Mouse (Mus musculus) liver, embryonic 13.5 days (tissue): Measurements from ENCODE around the gene Zbp1. TPM values are rescaled to one million over a fixed set of nuclear protein-coding genes. Genes with fewer than 3 reads are reported as not detected.

ENCODE experiments used
- ATAC-seq: fragments of 200-750 bp; cut with Nextera tagmentation; 2 replicates; pipeline ENCODE4 v1.8.0; 2017; ENCODE audit warnings: low read depth, mild to moderate bottlenecking, moderate number of reproducible peaks, moderate library complexity
- DNase-seq: peaks from one replicate; pipeline ENCODE4 v3.0.0; 2022
- H3K27ac ChIP-seq: fragments of 300-500 bp; sonication (generic); 2 replicates; pipeline ENCODE4 v1.5.1; 2015; ENCODE audit warnings: moderate library complexity, mild to moderate bottlenecking, inconsistent platforms
- H3K27me3 ChIP-seq: fragments of 300-500 bp; sonication (generic); 2 replicates; pipeline ENCODE4 v1.6.1; 2015; ENCODE audit warnings: mild to moderate bottlenecking, inconsistent platforms
- H3K36me3 ChIP-seq: fragments of 300-500 bp; sonication (generic); 2 replicates; pipeline ENCODE4 v1.6.1; 2015; ENCODE audit warnings: mild to moderate bottlenecking, inconsistent platforms
- H3K4me1 ChIP-seq: fragments of 300-500 bp; sonication (generic); replicated peaks from 2 replicates; pipeline ENCODE4 v1.6.1; 2015; ENCODE audit warnings: inconsistent platforms
- H3K4me2 ChIP-seq: fragments of 300-500 bp; sonication (generic); 2 replicates; pipeline ENCODE4 v1.6.1; 2015; ENCODE audit warnings: inconsistent platforms, mild to moderate bottlenecking, moderate library complexity
- H3K4me3 ChIP-seq: fragments of 300-500 bp; sonication (generic); replicated peaks from 2 replicates; pipeline ENCODE4 v1.5.1; 2015; ENCODE audit warnings: mild to moderate bottlenecking, inconsistent platforms
- H3K9ac ChIP-seq: fragments of 300-500 bp; sonication (generic); 2 replicates; pipeline ENCODE4 v1.6.1; 2015; ENCODE audit warnings: mild to moderate bottlenecking, inconsistent platforms
- H3K9me3 ChIP-seq: fragments of 300-500 bp; sonication (generic); replicated peaks from 2 replicates; pipeline ENCODE4 v1.6.1; 2016; ENCODE audit warnings: inconsistent platforms
- WGBS: fragments of 180-500 bp; shearing (Covaris S2); methylation state at CpG from one replicate; pipeline ENCODE4 v1.1.7; 2015; ENCODE audit not compliant: insufficient replicate concordance; 5-methylcytosine and 5-hydroxymethylcytosine counted together
- polyA plus RNA-seq: library from polyadenylated mRNA; unstranded; fragments of >200 nt; fragmentation: Nextera tagmentation; extraction: Ambion mirVana; gene quantifications from 2 replicates; pipeline ENCODE4 v1.2.1, GENCODE M21; 2015

The Zbp1 gene
- polyA plus RNA-seq, 1 experiment from 2014 or later = 0.73 TPM

DNA sequence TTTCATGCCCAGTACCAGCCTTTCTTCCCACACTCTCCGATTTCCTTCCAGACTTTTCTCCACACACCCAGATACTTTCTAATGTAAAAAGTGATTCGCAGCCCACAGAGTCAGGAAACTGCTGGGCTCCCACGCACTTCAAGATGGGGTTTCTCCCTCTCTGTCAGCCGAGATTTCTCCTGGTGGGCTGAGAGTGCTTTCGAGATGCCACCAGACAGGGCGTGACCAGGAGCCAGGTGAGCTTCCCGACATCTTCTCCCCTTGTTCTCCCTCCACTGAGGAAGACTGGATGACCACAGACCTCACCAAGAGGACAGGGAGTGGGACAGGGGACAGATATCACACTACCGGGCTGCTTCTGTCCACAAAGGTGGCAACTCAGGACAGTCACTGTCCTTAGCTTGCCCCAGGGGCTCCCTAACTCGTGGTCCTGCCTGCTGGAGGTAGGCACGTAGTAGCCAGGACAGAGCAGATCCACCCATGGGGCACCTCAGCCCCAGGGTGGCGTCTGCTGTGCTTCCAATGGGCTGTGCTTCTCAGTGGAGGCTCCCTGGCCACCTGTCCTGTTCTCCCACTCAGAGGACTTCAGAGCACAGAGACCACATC is 34.1 kb downstream of the Zbp1 start:
- Histone ChIP-seq H3K4me2 (no peak overlapping the region), H3K4me1 (no peaks in the 10 kb centered on the region), H3K4me3 (no peak overlapping the region), H3K9me3 (no peaks in the 10 kb centered on the region), H3K36me3 (no peaks in the 10 kb centered on the region), H3K27ac (no peak overlapping the region), H3K9ac (no peak overlapping the region), H3K27me3 (no peaks in the 10 kb centered on the region; the same call in 1 of the 2 replicates)
- ATAC-seq (no peak), DNase-seq (no peak)
- 44% methylated on average over 11 of the region's 11 CpGs for WGBS

DNA sequence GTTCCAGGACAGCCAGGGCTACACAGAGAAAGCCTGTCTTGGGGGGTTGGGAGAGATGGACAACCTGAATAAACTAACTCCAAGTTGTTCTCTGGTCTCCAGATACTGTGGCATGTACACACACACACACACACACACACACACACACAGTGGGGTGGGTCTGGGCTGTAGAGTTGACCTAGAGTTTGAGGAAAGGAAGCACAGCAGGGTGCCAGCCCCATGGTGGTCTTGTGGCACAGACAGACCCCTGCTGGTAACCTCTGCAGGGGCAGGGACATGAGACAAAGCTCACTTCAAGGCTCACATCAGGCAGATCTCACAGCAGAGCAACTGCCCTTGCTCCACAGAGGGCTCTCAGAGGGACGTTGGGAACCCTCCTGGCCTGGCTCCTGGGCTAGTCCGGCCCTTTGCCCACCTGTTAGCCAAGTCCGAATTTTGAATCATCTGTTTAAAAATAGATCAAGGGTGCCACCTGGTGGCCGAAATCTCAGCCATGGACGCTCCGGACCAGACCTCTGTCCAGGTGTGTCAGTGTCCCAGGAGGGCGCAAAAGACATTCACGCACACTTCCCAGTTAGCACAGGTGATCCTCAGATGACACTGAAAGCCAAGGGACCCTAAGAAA is 34.8 kb downstream of the Zbp1 start:
- H3K27ac ChIP-seq = no peak overlapping the region
- H3K9ac ChIP-seq = no peak overlapping the region
- no peak for ATAC-seq
- no peaks in the 10 kb centered on the region; the same call in 1 of the 2 replicates for H3K27me3 ChIP-seq
- H3K36me3 ChIP-seq = no peaks in the 10 kb centered on the region
- H3K4me1 ChIP-seq = no peaks in the 10 kb centered on the region
- peak; percentile 35 for DNase-seq
- no peaks in the 10 kb centered on the region for H3K9me3 ChIP-seq
- no peak overlapping the region for H3K4me3 ChIP-seq
- under 1% methylated on average over 8 of the region's 8 CpGs for WGBS
- no peak overlapping the region for H3K4me2 ChIP-seq

DNA sequence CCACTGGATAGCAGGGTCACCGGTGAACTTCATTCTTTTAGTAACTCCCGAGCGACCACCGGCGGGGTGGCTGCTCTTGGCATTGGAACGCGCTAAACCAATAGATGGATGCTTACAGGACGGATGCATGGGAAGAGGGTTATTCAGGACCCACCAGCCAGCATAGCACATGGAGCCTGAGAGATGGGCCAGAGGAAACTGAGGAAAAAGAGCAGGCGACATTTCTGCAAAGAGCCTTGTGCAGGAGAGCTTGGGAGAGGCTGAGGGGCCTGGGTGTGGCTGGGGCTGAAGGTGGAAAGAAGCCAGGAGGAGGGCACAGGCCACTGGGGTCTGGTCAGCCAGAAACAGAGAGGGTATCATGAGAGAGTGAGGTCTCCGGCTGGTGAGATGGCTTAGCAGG is 35.4 kb downstream of the Zbp1 start:
- Histone ChIP-seq H3K36me3 (no peaks in the 10 kb centered on the region), H3K4me3 (no peak overlapping the region), H3K4me2 (no peak overlapping the region), H3K27me3 (no peaks in the 10 kb centered on the region; the same call in 1 of the 2 replicates), H3K27ac (no peak overlapping the region), H3K4me1 (no peaks in the 10 kb centered on the region), H3K9ac (no peak overlapping the region), H3K9me3 (no peaks in the 10 kb centered on the region)
- 81% methylated on average over 10 of the region's 10 CpGs for WGBS
- DNase-seq (no peak), ATAC-seq (no peak)

DNA sequence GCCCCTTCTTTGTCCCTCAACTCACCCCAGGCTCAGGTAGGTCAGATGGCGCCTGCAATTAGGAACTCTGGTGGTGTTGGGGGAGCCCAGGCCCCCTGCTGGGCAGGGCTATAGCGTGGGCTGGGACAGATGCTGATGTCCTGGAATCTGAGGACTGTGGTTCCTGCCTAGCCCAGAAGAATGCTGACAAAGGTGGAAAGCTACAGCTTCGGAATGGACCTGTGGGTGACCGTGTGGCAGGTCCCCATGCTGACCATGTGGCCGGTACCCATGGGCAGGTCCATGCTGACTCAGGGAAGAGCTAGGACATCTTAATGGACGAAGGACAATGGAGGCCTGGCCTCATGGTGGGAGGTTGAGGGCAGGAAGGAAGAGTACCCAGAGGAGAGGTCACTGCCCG is 35.9 kb downstream of the Zbp1 start:
- Histone ChIP-seq H3K4me1 (no peaks in the 10 kb centered on the region), H3K4me2 (no peak overlapping the region), H3K27me3 (no peaks in the 10 kb centered on the region; the same call in 1 of the 2 replicates), H3K9ac (no peak overlapping the region), H3K36me3 (no peaks in the 10 kb centered on the region), H3K9me3 (no peaks in the 10 kb centered on the region), H3K27ac (no peak overlapping the region), H3K4me3 (no peak overlapping the region)
- no peak for ATAC-seq
- DNase-seq = no peak
- 62% methylated on average over 7 of the region's 7 CpGs for WGBS

DNA sequence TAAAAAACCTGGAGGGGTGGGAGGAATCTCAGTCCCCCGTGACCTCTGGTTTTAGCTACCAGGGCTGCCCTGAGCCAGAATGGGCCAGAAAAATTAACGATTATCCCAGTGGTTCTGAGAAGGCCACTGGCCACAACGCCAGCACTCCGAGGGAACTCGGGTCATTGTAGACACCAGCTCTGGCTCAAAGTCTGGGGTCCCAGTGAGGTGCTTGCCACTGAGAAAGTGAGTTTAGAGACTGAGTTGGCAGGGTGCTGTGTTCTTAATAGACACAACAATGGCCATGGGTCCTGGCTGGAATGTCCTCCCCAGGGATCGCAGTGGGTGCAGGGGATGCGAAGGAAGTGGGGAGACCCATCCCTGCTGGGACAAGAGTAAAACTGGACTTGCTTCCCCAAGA is 36.8 kb downstream of the Zbp1 start:
- no peak overlapping the region for H3K4me3 ChIP-seq
- H3K27ac ChIP-seq = no peak overlapping the region
- no peaks in the 10 kb centered on the region for H3K4me1 ChIP-seq
- H3K9ac ChIP-seq = no peak overlapping the region
- no peak overlapping the region for H3K4me2 ChIP-seq
- no peaks in the 10 kb centered on the region for H3K9me3 ChIP-seq
- ATAC-seq = no peak
- 71% methylated on average over 7 of the region's 7 CpGs for WGBS
- DNase-seq = no peak
- H3K27me3 ChIP-seq = no peaks in the 10 kb centered on the region; the same call in 1 of the 2 replicates
- no peaks in the 10 kb centered on the region for H3K36me3 ChIP-seq

DNA sequence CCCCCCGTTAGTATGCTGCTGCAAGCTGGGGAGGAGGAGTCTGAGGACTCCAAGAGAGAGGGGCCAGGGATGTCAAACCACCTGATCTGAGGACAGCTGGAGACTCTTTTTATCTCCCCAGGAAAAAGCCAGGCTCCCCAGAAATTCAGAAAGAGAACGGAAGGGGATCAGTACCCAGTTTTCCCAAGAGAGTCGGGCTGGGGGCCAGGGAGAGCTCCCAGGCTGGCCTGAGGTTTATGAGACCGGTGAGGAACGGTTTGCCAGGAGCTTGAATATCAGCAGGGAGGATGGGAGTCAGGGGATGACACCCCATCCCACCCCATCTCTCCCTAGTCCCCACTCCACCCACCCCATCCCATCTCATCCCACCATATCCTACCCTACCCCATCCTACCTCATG is 37.2 kb downstream of the Zbp1 start:
- Histone ChIP-seq H3K4me3 (no peak overlapping the region), H3K27me3 (no peaks in the 10 kb centered on the region; the same call in 1 of the 2 replicates), H3K27ac (no peak overlapping the region), H3K9me3 (no peaks in the 10 kb centered on the region), H3K9ac (no peak overlapping the region), H3K4me2 (no peak overlapping the region), H3K36me3 (no peaks in the 10 kb centered on the region), H3K4me1 (no peaks in the 10 kb centered on the region)
- ATAC-seq = no peak
- no peak for DNase-seq
- WGBS = 53% methylated on average over 5 of the region's 5 CpGs

DNA sequence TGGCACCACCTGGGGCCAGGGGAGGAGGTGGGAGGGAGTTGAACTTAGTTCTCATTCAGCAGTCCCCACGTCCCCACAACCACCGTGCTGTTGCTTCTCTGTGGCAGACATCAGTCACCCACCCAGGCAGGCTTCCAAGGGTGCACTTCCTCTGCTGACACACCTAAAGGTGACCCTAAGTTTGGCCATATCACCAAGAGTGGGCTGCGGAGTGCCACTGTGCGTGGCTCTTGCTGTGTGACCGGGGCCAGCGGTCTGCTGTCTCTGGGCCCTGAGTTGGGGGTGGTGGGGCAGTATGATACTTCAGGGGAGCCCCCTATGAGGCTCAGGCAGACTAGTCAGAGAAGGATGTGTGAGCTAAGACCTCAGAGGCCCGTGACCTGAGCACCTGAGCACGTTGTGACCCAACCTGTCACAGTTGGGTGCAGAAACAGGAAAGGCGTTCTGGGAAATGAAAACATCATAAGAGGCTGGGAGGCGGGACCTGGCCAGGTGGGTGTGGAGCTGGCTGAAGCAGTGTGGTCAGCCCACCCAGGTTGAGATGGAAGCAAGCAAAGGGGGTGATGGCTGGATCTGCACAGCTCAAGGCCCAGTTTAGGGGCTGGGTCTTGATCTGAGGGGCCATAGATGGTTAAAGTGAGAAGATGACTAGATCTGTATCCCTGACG is 37.9 kb downstream of the Zbp1 start:
- Histone ChIP-seq H3K27me3 (no peaks in the 10 kb centered on the region; the same call in 1 of the 2 replicates), H3K27ac (no peak overlapping the region), H3K4me3 (no peak overlapping the region)

DNA sequence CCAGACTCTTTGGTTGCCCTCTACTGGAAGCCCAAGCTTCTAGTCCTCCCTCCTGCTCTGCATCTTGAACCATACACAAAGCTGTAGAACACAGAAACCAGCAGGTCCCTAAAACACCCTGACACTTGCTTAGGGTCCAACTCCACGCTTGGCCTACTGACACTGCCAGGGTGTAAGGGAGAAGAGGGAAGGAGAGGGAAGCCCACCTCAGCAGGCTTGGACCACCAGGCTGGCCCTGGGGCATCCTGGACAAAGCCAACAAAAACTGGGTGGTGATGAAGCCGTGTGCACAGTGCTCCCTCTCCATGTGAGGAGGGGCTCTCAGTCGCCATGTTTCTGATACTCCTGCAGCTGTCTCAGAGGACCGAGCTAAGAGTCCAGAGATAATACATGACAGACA is 38.7 kb downstream of the Zbp1 start:
- Histone ChIP-seq H3K4me1 (no peaks in the 10 kb centered on the region), H3K27me3 (no peaks in the 10 kb centered on the region; the same call in 1 of the 2 replicates), H3K4me3 (no peak overlapping the region), H3K27ac (no peak overlapping the region), H3K9me3 (0 out of 2 replicates have a peak, but pooled peaks cover 4% of the 10 kb centered on the region), H3K4me2 (no peak overlapping the region), H3K36me3 (no peaks in the 10 kb centered on the region), H3K9ac (no peak overlapping the region)
- ATAC-seq (no peak), DNase-seq (no peak)
- 52% methylated on average over 4 of the region's 4 CpGs for WGBS

More for the DNA sequence above, 37.9 kb downstream of the Zbp1 start:
- no peaks in the 10 kb centered on the region for H3K36me3 ChIP-seq
- H3K9me3 ChIP-seq = 0 out of 2 replicates have a peak, but pooled peaks cover under 1% of the 10 kb centered on the region
- no peak overlapping the region for H3K9ac ChIP-seq
- DNase-seq (no peak), ATAC-seq (no peak)
- 69% methylated on average over 11 of the region's 11 CpGs for WGBS
- H3K4me1 ChIP-seq = no peaks in the 10 kb centered on the region
- H3K4me2 ChIP-seq = no peak overlapping the region

DNA sequence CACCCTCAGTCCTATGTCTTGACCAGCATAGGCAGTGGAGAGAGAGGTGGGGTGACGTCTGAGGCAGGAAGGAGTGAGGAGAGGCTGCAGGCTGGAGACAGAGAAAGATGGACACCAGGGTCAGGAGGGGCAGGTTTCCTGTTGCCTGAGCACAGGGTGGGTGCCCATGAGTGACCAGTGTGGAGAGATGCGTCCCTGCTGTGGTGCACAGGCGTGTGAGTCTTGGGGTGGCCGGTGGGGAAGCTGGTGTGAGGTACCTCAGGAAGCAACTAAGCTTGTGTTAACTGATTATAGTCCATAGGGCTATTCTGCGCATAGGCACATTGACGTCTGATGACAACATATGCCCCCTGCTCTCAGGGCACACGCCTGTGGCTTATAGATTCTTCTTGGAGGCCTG is 39.7 kb downstream of the Zbp1 start:
- DNase-seq (no peak), ATAC-seq (no peak)
- no peak overlapping the region for H3K4me3 ChIP-seq
- H3K4me1 ChIP-seq = peaks cover 7% of the 10 kb centered on the region
- 43% methylated on average over 7 of the region's 7 CpGs for WGBS
- H3K27ac ChIP-seq = no peak overlapping the region
- H3K27me3 ChIP-seq = no peaks in the 10 kb centered on the region; the same call in 1 of the 2 replicates
- H3K9me3 ChIP-seq = 0 out of 2 replicates have a peak, but pooled peaks cover 4% of the 10 kb centered on the region
- no peaks in the 10 kb centered on the region for H3K36me3 ChIP-seq
- H3K4me2 ChIP-seq = no peak overlapping the region
- H3K9ac ChIP-seq = no peak overlapping the region

DNA sequence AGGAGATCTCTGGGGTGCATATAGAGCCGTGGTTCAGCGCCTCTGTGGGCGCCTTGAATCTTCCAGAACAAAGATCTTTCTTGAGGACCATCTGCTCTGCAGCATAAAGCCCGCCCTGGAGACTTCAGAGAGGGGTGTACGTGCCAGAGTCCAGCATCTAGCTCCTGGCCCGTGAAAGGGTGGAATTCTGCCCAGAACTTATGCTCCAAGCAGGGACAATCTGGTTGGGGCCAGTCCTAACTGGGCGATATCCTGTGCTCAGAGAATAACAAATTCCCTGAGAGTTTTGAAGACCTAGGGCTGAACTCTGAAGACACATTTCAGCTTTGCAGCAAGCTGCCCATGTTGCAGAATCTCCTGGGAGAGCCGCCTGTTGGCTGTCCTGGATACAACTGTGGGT is 40.8 kb downstream of the Zbp1 start:
- no peak overlapping the region for H3K9ac ChIP-seq
- peaks cover 16% of the 10 kb centered on the region for H3K4me1 ChIP-seq
- peaks cover 5% of the 10 kb centered on the region for H3K27me3 ChIP-seq
- no peaks in the 10 kb centered on the region for H3K36me3 ChIP-seq
- 0 out of 2 replicates have a peak, but pooled peaks cover 4% of the 10 kb centered on the region for H3K9me3 ChIP-seq
- DNase-seq (no peak), ATAC-seq (no peak)
- H3K27ac ChIP-seq = no peak overlapping the region
- no peak overlapping the region for H3K4me3 ChIP-seq
- 64% methylated on average over 8 of the region's 8 CpGs for WGBS
- H3K4me2 ChIP-seq = no peak overlapping the region

DNA sequence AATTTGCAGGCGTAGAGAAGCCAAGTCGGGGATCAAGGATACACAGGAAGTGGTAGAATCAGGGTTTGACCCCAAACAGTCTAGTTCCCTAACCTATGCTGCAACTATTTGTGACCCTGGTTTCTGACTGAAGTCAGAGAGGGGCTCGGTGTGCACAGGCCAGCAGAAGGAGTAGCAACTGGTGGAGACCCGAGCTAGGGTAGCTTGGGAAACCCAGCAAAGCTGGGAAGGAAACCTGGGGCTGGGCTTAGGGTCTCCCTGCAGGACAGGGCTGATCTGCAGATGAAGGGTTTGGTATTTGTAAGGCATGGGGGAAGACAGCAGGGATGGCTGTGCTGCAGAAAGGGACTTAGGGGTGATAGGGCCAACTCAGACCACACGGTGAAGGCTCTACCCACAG is 41.2 kb downstream of the Zbp1 start:
- Histone ChIP-seq H3K9ac (no peak overlapping the region), H3K4me3 (no peak overlapping the region), H3K4me2 (no peak overlapping the region), H3K27me3 (peaks cover 10% of the 10 kb centered on the region), H3K36me3 (no peaks in the 10 kb centered on the region), H3K27ac (no peak overlapping the region), H3K9me3 (0 out of 2 replicates have a peak, but pooled peaks cover 4% of the 10 kb centered on the region), H3K4me1 (peaks cover 21% of the 10 kb centered on the region)
- 41% methylated on average over 5 of the region's 5 CpGs for WGBS
- no peak for ATAC-seq
- DNase-seq = no peak
